Mouse (Mus musculus): ENCODE results near the gene Myg1. TPM values are rescaled to one million over a fixed set of nuclear protein-coding genes. Genes with fewer than 3 reads are reported as not detected.

Gene Myg1
- polyA plus RNA-seq, 1 experiment from 2014 or later, result 48.3 TPM

GRCm38 (mm10) chr15:102339612-102340011 is 8.1 kb downstream of the Myg1 start:
- DNase-seq (ENCODE audit: low spot score) (no peak), ATAC-seq (no peak)
- Histone ChIP-seq H3K4me3 (ENCODE audit: low read depth, low read length) (no peak overlapping the region), H3K9ac (replicated peaks; ENCODE audit: low read depth) (no peak overlapping the region), H3K4me2 (replicated peaks; ENCODE audit: low read depth, low read length) (no peak overlapping the region), H3K36me3 (ENCODE audit: insufficient read depth, low read length) (peaks cover 21% of the 10 kb centered on the region), H3K27me3 (replicated peaks; ENCODE audit: insufficient read depth, low read length) (no peaks in the 10 kb centered on the region), H3K4me1 (ENCODE audit: insufficient read depth, low read depth, low read length) (no peaks in the 10 kb centered on the region), H3K9me3 (ENCODE audit: low read length) (no peaks in the 10 kb centered on the region), H3K27ac (ENCODE audit: low read length) (no peak overlapping the region)
- 59% methylated on average over 5 of the region's 5 CpGs for WGBS
- TF ChIP-seq CTCF (IDR thresholded peaks at IDR 0.05), result no peak
- no peak for TF ChIP-seq EP300 (IDR thresholded peaks at IDR 0.05)

GRCm38 (mm10) chr15:102341580-102341979 is 10.1 kb downstream of the Myg1 start:
- peaks cover 19% of the 10 kb centered on the region; the same call in 1 of the 2 replicates for H3K36me3 ChIP-seq (ENCODE audit: insufficient read depth, low read length)
- no peaks in the 10 kb centered on the region for H3K4me1 ChIP-seq (ENCODE audit: insufficient read depth, low read depth, low read length)

GRCm38 (mm10) chr15:102344490-102344889 is 13.0 kb downstream of the Myg1 start:
- Histone ChIP-seq H3K4me1 (ENCODE audit: insufficient read depth, low read depth, low read length) (no peaks in the 10 kb centered on the region), H3K9me3 (ENCODE audit: low read length) (no peaks in the 10 kb centered on the region), H3K4me2 (replicated peaks; ENCODE audit: low read depth, low read length) (no peak overlapping the region), H3K27me3 (replicated peaks; ENCODE audit: insufficient read depth, low read length) (no peaks in the 10 kb centered on the region), H3K36me3 (ENCODE audit: insufficient read depth, low read length) (0 out of 2 replicates have a peak, but pooled peaks cover 4% of the 10 kb centered on the region), H3K9ac (replicated peaks; ENCODE audit: low read depth) (no peak overlapping the region), H3K4me3 (ENCODE audit: low read depth, low read length) (no peak overlapping the region), H3K27ac (ENCODE audit: low read length) (no peak overlapping the region)
- no peak for TF ChIP-seq EP300 (IDR thresholded peaks at IDR 0.05)
- TF ChIP-seq CTCF (IDR thresholded peaks at IDR 0.05), result no peak
- WGBS, result 89% methylated on average over 3 of the region's 3 CpGs
- DNase-seq (ENCODE audit: low spot score), result no peak
- no peak for ATAC-seq

More at GRCm38 (mm10) chr15:102341580-102341979, 10.1 kb downstream of the Myg1 start:
- peak; percentile 28; the same call in 1 of the 2 replicates for ATAC-seq
- Histone ChIP-seq H3K4me2 (replicated peaks; ENCODE audit: low read depth, low read length) (no peak overlapping the region), H3K4me3 (ENCODE audit: low read depth, low read length) (no peak overlapping the region), H3K27ac (ENCODE audit: low read length) (no peak overlapping the region), H3K27me3 (replicated peaks; ENCODE audit: insufficient read depth, low read length) (no peaks in the 10 kb centered on the region), H3K9ac (replicated peaks; ENCODE audit: low read depth) (no peak overlapping the region), H3K9me3 (ENCODE audit: low read length) (no peaks in the 10 kb centered on the region)
- peak; percentile 82 for TF ChIP-seq CTCF (IDR thresholded peaks at IDR 0.05)
- TF ChIP-seq EP300 (IDR thresholded peaks at IDR 0.05), result no peak
- peak; percentile 83 for DNase-seq (ENCODE audit: low spot score)
- 3% methylated on average over 1 of the region's 1 CpGs for WGBS

GRCm38 (mm10) chr15:102346444-102346843 is 14.9 kb downstream of the Myg1 start:
- Histone ChIP-seq H3K4me3 (ENCODE audit: low read depth, low read length) (no peak overlapping the region), H3K36me3 (ENCODE audit: insufficient read depth, low read length) (0 out of 2 replicates have a peak, but pooled peaks cover 4% of the 10 kb centered on the region), H3K9me3 (ENCODE audit: low read length) (no peaks in the 10 kb centered on the region), H3K27ac (ENCODE audit: low read length) (no peak overlapping the region), H3K9ac (replicated peaks; ENCODE audit: low read depth) (no peak overlapping the region), H3K4me2 (replicated peaks; ENCODE audit: low read depth, low read length) (no peak overlapping the region), H3K4me1 (ENCODE audit: insufficient read depth, low read depth, low read length) (0 out of 2 replicates have a peak, but pooled peaks cover 3% of the 10 kb centered on the region), H3K27me3 (replicated peaks; ENCODE audit: insufficient read depth, low read length) (no peaks in the 10 kb centered on the region)
- TF ChIP-seq EP300 (IDR thresholded peaks at IDR 0.05) (no peak), CTCF (IDR thresholded peaks at IDR 0.05) (no peak)
- WGBS, result 53% methylated on average over 4 of the region's 4 CpGs
- DNase-seq (ENCODE audit: low spot score), result no peak
- no peak for ATAC-seq

GRCm38 (mm10) chr15:102350138-102350941 is 18.8 kb downstream of the Myg1 start, which contains the start of gene Aaas:
Aaas (minus strand) TSS chr15:102350771.
- Histone ChIP-seq H3K4me1 (ENCODE audit: insufficient read depth, low read depth, low read length) (peaks cover 3% of the 10 kb centered on the region; the same call in 1 of the 2 replicates), H3K9me3 (ENCODE audit: low read length) (no peaks in the 10 kb centered on the region), H3K4me2 (replicated peaks; ENCODE audit: low read depth, low read length) (peak within 1 kb of the TSS; percentile 93), H3K27me3 (replicated peaks; ENCODE audit: insufficient read depth, low read length) (no peaks in the 10 kb centered on the region), H3K27ac (ENCODE audit: low read length) (peak within 1 kb of the TSS; percentile 81), H3K9ac (replicated peaks; ENCODE audit: low read depth) (peak within 1 kb of the TSS; percentile 69), H3K4me3 (ENCODE audit: low read depth, low read length) (peak within 1 kb of the TSS; percentile 74), H3K36me3 (ENCODE audit: insufficient read depth, low read length) (no peaks in the 10 kb centered on the region)
- WGBS, result under 1% methylated on average over 56 of the region's 56 CpGs
- ATAC-seq, result peak; percentile 91
- DNase-seq (ENCODE audit: low spot score), result peak; percentile 98
- TF ChIP-seq EP300 (IDR thresholded peaks at IDR 0.05) (no peak), CTCF (IDR thresholded peaks at IDR 0.05) (peak; percentile 87)

- 7% methylated on average over 11 of the region's 11 CpGs for WGBS
- Histone ChIP-seq H3K4me1 (ENCODE audit: insufficient read depth, low read depth, low read length) (peaks cover 8% of the 10 kb centered on the region), H3K27ac (ENCODE audit: low read length) (peak overlapping the region; percentile 81), H3K36me3 (ENCODE audit: insufficient read depth, low read length) (no peaks in the 10 kb centered on the region), H3K4me3 (ENCODE audit: low read depth, low read length) (peak overlapping the region; percentile 74), H3K9me3 (ENCODE audit: low read length) (no peaks in the 10 kb centered on the region), H3K9ac (replicated peaks; ENCODE audit: low read depth) (peak overlapping the region; percentile 69; the same call in 1 of the 2 replicates), H3K27me3 (replicated peaks; ENCODE audit: insufficient read depth, low read length) (no peaks in the 10 kb centered on the region), H3K4me2 (replicated peaks; ENCODE audit: low read depth, low read length) (peak overlapping the region; percentile 93)
- DNase-seq (ENCODE audit: low spot score) (peak; percentile 34), ATAC-seq (peak; percentile 57)
- TF ChIP-seq CTCF (IDR thresholded peaks at IDR 0.05) (no peak), EP300 (IDR thresholded peaks at IDR 0.05) (no peak)
Measured at GRCm38 (mm10) chr15:102350942-102351291, 19.4 kb downstream of the Myg1 start.
